13 mouse cellular contexts compared by ENCODE assay signal in genomic region chr15:6861617-6862016, GRCm38 (mm10). TPM values are rescaled to one million over a fixed set of nuclear protein-coding genes. Genes with fewer than 3 reads are reported as not detected.
DNase-seq lines count a peak whose midpoint lies in the region; ATAC-seq and TF ChIP-seq lines count a peak whose summit lies in the region.
"Had no signal": no experiment of that assay in that cellular context is flagged by ENCODE, and none has a peak within 500 bp of the region (broad histone marks: within the 10 kb centered on the region; RNA-seq: fewer than 3 reads in every experiment).

No protein-coding gene starts in this region.

- H3K4me1 ChIP-seq in kidney, postnatal 0 days (replicated peaks; ENCODE audit: insufficient read depth, low read length) = 0 out of 2 replicates have a peak, but pooled peaks cover 4% of the 10 kb centered on the region
- no peaks in the 10 kb centered on the region for H3K4me1 ChIP-seq in kidney, embryonic 15.5 days
- H3K4me1 ChIP-seq in heart, embryonic 14.5 days (ENCODE audit: control insufficient read depth in 2 of 2, insufficient read depth in 2 of 2, low read length in 2 of 2) = peaks cover 15 to 19% of the 10 kb centered on the region in 2 experiments
- H3K4me1 ChIP-seq in lung, postnatal 0 days (ENCODE audit: insufficient read depth, low read depth, low read length) = no peaks in the 10 kb centered on the region
- H3K4me1 ChIP-seq in forebrain, postnatal 0 days (ENCODE audit: insufficient read depth) = no peaks in the 10 kb centered on the region
- H3K4me1 ChIP-seq: liver, embryonic 15.5 days had no signal

- 77% methylated on average over 7 of the region's 7 CpGs for WGBS in kidney, postnatal 0 days
- 73% methylated on average over 7 of the region's 7 CpGs for WGBS in kidney, embryonic 15.5 days
- 25% methylated on average over 7 of the region's 7 CpGs for WGBS in heart, embryonic 14.5 days
- WGBS in lung, postnatal 0 days = 39% methylated on average over 7 of the region's 7 CpGs
- WGBS in forebrain, postnatal 0 days = 86% methylated on average over 7 of the region's 7 CpGs

- no peak for TF ChIP-seq CTCF in kidney, postnatal 0 days (IDR thresholded peaks at IDR 0.05; ENCODE audit: low read depth)
- no peak for TF ChIP-seq CTCF in lung, postnatal 0 days (IDR thresholded peaks at IDR 0.05)
- TF ChIP-seq CTCF in forebrain, postnatal 0 days (IDR thresholded peaks at IDR 0.05; ENCODE audit: low read depth) = no peak

- H3K4me2 ChIP-seq in kidney, postnatal 0 days (ENCODE audit: low read length) = no peak overlapping the region
- H3K4me2 ChIP-seq in kidney, embryonic 15.5 days = no peak overlapping the region
- peak overlapping the region; percentile 68 for H3K4me2 ChIP-seq in heart, embryonic 14.5 days (ENCODE audit: low read length)
- no peak overlapping the region for H3K4me2 ChIP-seq in lung, postnatal 0 days (replicated peaks; ENCODE audit: low read depth, low read length)
- no peak overlapping the region for H3K4me2 ChIP-seq in forebrain, postnatal 0 days (ENCODE audit: low read depth)
- H3K4me2 ChIP-seq: hindbrain, embryonic 14.5 days; liver, embryonic 15.5 days had no signal

- ATAC-seq in kidney, postnatal 0 days (replicated peaks; ENCODE audit: low FRiP score, low read depth) = no peak
- ATAC-seq in kidney, embryonic 15.5 days (replicated peaks; ENCODE audit: low FRiP score) = no peak
- peak; percentile 85 for ATAC-seq in heart, embryonic 14.5 days (ENCODE audit: insufficient number of reproducible peaks, insufficient read depth, low FRiP score, low read depth)
- ATAC-seq in lung, postnatal 0 days = peak; percentile 86
- ATAC-seq in forebrain, postnatal 0 days = no peak
- no peak for ATAC-seq in monocyte, adult 5-6 weeks (replicated peaks; ENCODE audit: insufficient number of reproducible peaks, low FRiP score, low TSS enrichment, poor library complexity, severe bottlenecking)
- ATAC-seq: Patski had no signal

- no peak overlapping the region for H3K4me3 ChIP-seq in kidney, postnatal 0 days (replicated peaks; ENCODE audit: low read depth, low read length)
- H3K4me3 ChIP-seq in kidney, embryonic 15.5 days (replicated peaks) = no peak overlapping the region
- H3K4me3 ChIP-seq in heart, embryonic 14.5 days (ENCODE audit: control insufficient read depth in 1 of 2, insufficient read depth in 1 of 2, low read depth in 1 of 2, low read length in 2 of 2) = peak overlapping the region in 1 of 2 experiments; percentile 27; a peak in 3 of 4 replicates
- H3K4me3 ChIP-seq in lung, postnatal 0 days (ENCODE audit: low read depth, low read length) = no peak overlapping the region
- H3K4me3 ChIP-seq in forebrain, postnatal 0 days (ENCODE audit: low read depth, low read length) = no peak overlapping the region
- H3K4me3 ChIP-seq: forebrain, embryonic 10.5 days; liver, embryonic 15.5 days had no signal

- no peaks in the 10 kb centered on the region for H3K9me3 ChIP-seq in kidney, postnatal 0 days (replicated peaks; ENCODE audit: low read length)
- H3K9me3 ChIP-seq in kidney, embryonic 15.5 days (replicated peaks) = no peaks in the 10 kb centered on the region
- H3K9me3 ChIP-seq in heart, embryonic 14.5 days (ENCODE audit: control insufficient read depth, low read length) = no peaks in the 10 kb centered on the region
- H3K9me3 ChIP-seq in lung, postnatal 0 days (ENCODE audit: low read length) = no peaks in the 10 kb centered on the region
- no peaks in the 10 kb centered on the region for H3K9me3 ChIP-seq in forebrain, postnatal 0 days (ENCODE audit: low read length)
- H3K9me3 ChIP-seq: forebrain, embryonic 10.5 days; liver, embryonic 15.5 days had no signal

- DNase-seq in kidney, postnatal 0 days (ENCODE audit: low spot score) = peak; percentile 50
- peak; percentile 55 to 68 for DNase-seq in heart, adult 18-20 months
- peak; percentile 83 for DNase-seq in lung, postnatal 0 days (ENCODE audit: low spot score)
- no peak for DNase-seq in forebrain, postnatal 0 days
- no peak for DNase-seq in urinary bladder, adult 2 months (ENCODE audit: low spot score)
- DNase-seq: cerebellum, adult 9-10 months had no signal

- TF ChIP-seq EP300 in lung, postnatal 0 days (IDR thresholded peaks at IDR 0.05) = no peak

- no peaks in the 10 kb centered on the region for H3K36me3 ChIP-seq in kidney, postnatal 0 days (ENCODE audit: insufficient read depth, low read length)
- H3K36me3 ChIP-seq in kidney, embryonic 15.5 days = no peaks in the 10 kb centered on the region
- H3K36me3 ChIP-seq in heart, embryonic 14.5 days (ENCODE audit: control insufficient read depth, insufficient read depth, low read length) = 0 out of 2 replicates have a peak, but pooled peaks cover 3% of the 10 kb centered on the region
- no peaks in the 10 kb centered on the region for H3K36me3 ChIP-seq in lung, postnatal 0 days (ENCODE audit: insufficient read depth, low read length)
- no peaks in the 10 kb centered on the region for H3K36me3 ChIP-seq in forebrain, postnatal 0 days (ENCODE audit: insufficient read depth)
- H3K36me3 ChIP-seq: forebrain, embryonic 10.5 days; liver, embryonic 15.5 days had no signal

- H3K9ac ChIP-seq in kidney, postnatal 0 days (ENCODE audit: low read depth, low read length) = no peak overlapping the region
- no peak overlapping the region for H3K9ac ChIP-seq in kidney, embryonic 15.5 days
- H3K9ac ChIP-seq in heart, embryonic 14.5 days (ENCODE audit: low read length) = peak overlapping the region; percentile 52
- no peak overlapping the region for H3K9ac ChIP-seq in lung, postnatal 0 days (replicated peaks; ENCODE audit: low read depth)
- H3K9ac ChIP-seq in forebrain, postnatal 0 days = no peak overlapping the region
- H3K9ac ChIP-seq: hindbrain, embryonic 14.5 days; liver, embryonic 15.5 days had no signal

- no peak overlapping the region for H3K27ac ChIP-seq in kidney, postnatal 0 days
- H3K27ac ChIP-seq in kidney, embryonic 15.5 days = no peak overlapping the region
- H3K27ac ChIP-seq in heart, embryonic 14.5 days (replicated peaks in 1 of 2; ENCODE audit: control insufficient read depth in 1 of 2, insufficient read depth in 1 of 2, low read depth in 2 of 2, low read length in 2 of 2) = peak overlapping the region; percentile 92 to 97
- H3K27ac ChIP-seq in lung, postnatal 0 days (ENCODE audit: low read length) = peak overlapping the region; percentile 62
- no peak overlapping the region for H3K27ac ChIP-seq in forebrain, postnatal 0 days (ENCODE audit: low read depth, low read length)
- H3K27ac ChIP-seq: forebrain, embryonic 10.5 days; hindbrain, embryonic 14.5 days; liver, embryonic 15.5 days had no signal

- H3K27me3 ChIP-seq in kidney, postnatal 0 days (ENCODE audit: insufficient read depth, low read length) = no peaks in the 10 kb centered on the region
- no peaks in the 10 kb centered on the region for H3K27me3 ChIP-seq in kidney, embryonic 15.5 days
- H3K27me3 ChIP-seq in heart, embryonic 14.5 days (ENCODE audit: control insufficient read depth, insufficient read depth, low read length) = no peaks in the 10 kb centered on the region
- H3K27me3 ChIP-seq in lung, postnatal 0 days (replicated peaks; ENCODE audit: insufficient read depth, low read length) = no peaks in the 10 kb centered on the region
- H3K27me3 ChIP-seq in forebrain, postnatal 0 days (ENCODE audit: insufficient read depth, low read length) = no peaks in the 10 kb centered on the region
- H3K27me3 ChIP-seq: liver, embryonic 15.5 days; Patski had no signal

RNA-seq across cellular contexts. Expression of gene Osmr, which starts 13.2 kb away (rescaled TPM):
- polyA plus RNA-seq in kidney, postnatal 0 days (2015; fragmentation: Nextera tagmentation; extraction: Ambion mirVana) = 2.9 and 3.1 TPM in 2 replicates
- 1.8 and 1.9 TPM in 2 replicates for polyA plus RNA-seq in kidney, embryonic 15.5 days (2015; fragmentation: Nextera tagmentation; extraction: Ambion mirVana)
- total RNA-seq in heart, adult 18-20 months (2021) = 10 to 100 TPM in 1 of 2 experiments, 1 to 10 TPM in 1; 9.7 to 11.1 TPM
- polyA plus RNA-seq in heart, embryonic 14.5 days (2014; fragmentation: Nextera tagmentation; extraction: Ambion mirVana) = 4.3 and 5.2 TPM in 2 replicates
- 8.2 and 13.4 TPM in 2 replicates for polyA plus RNA-seq in lung, postnatal 0 days (2015; fragmentation: Nextera tagmentation; extraction: Ambion mirVana)
- total RNA-seq in forebrain, postnatal 0 days (2014; rRNA removed) = 1.8 and 2.6 TPM in 2 replicates
- polyA plus RNA-seq in forebrain, postnatal 0 days (2015; fragmentation: Nextera tagmentation; extraction: Ambion mirVana) = 1.1 and 1.7 TPM in 2 replicates
- 29.6 and 29.8 TPM in 2 replicates for polyA plus RNA-seq in urinary bladder, adult 2 months (2012; rRNA removed)
- total RNA-seq in monocyte, adult 5-6 weeks (2017) = not detected in 3 replicates

Comparison
In these comparisons a context has a peak if more than half of its experiments do, and no peak if none do; other contexts are left out.
1. ATAC-seq: peak in heart, embryonic 14.5 days (single experiment) and lung, postnatal 0 days (single experiment); none in kidney, postnatal 0 days (single experiment), kidney, embryonic 15.5 days (single experiment), forebrain, postnatal 0 days (single experiment) and monocyte, adult 5-6 weeks (single experiment).
2. DNase-seq: peak in kidney, postnatal 0 days (single experiment), heart, adult 18-20 months (2 of 2) and lung, postnatal 0 days (single experiment); none in forebrain, postnatal 0 days (single experiment) and urinary bladder, adult 2 months (single experiment).
3. H3K27ac ChIP-seq: peak in heart, embryonic 14.5 days (2 of 2) and lung, postnatal 0 days (single experiment); none in kidney, postnatal 0 days (single experiment), kidney, embryonic 15.5 days (single experiment) and forebrain, postnatal 0 days (single experiment).